Mouse (Mus musculus): ENCODE measurements around the gene Tmem151b. TPM values are rescaled to one million over a fixed set of nuclear protein-coding genes. Genes with fewer than 3 reads are reported as not detected.

The Tmem151b gene
- polyA plus RNA-seq, 1 experiment from 2014 or later = 9.7 TPM

DNA sequence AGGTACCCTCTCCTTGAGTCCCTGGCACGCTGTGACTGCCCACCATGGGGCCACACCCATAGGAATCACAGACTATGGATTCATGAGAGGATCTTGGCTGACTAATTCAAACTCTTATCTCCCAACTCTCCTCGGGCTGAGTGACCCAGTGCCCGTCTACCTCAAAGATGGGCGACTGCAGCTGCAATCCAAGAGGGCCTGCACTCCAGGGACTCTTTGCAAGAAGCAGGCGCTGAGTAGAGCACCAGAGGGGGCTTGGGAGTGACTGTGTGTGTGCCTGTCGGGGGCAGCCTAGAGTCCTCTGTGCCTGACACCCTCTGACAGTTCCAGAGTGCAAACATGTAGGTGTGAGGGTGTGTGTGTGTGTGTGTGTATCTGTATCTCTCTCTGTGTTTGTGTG is 7.3 kb downstream of the Tmem151b start:
- Histone ChIP-seq H3K4me1 (replicated peaks) (peaks cover 22% of the 10 kb centered on the region), H3K27ac (no peak overlapping the region), H3K9ac (replicated peaks) (no peak overlapping the region), H3K4me3 (replicated peaks) (no peak overlapping the region), H3K9me3 (no peaks in the 10 kb centered on the region), H3K36me3 (peaks cover 25% of the 10 kb centered on the region), H3K27me3 (peaks cover 98% of the 10 kb centered on the region), H3K4me2 (no peak overlapping the region)
- 37% methylated on average over 6 of the region's 6 CpGs for WGBS
- ATAC-seq (ENCODE audit: insufficient number of reproducible peaks, insufficient read depth, low FRiP score, low TSS enrichment, low read depth) = no peak

DNA sequence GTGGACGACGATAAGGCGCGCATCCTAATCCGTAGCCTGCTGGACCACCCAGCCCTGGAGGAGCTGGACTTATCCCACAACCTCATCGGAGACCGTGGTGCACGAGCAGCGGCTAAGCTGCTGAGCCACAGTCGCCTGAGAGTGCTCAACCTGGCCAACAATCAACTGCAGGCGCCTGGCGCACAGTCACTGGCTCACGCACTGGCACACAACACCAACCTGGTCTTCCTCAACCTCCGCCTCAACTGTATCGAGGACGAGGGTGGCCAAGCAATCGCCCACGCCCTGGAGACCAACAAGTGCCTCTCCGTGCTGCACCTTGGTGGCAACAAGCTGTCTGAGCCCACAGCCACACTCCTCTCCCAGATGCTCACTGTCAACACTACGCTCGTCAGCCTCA is 9.8 kb downstream of the Tmem151b start:
- Histone ChIP-seq H3K27me3 (peaks cover 97% of the 10 kb centered on the region), H3K4me2 (no peak overlapping the region), H3K4me3 (replicated peaks) (no peak overlapping the region), H3K4me1 (replicated peaks) (peaks cover 8% of the 10 kb centered on the region), H3K27ac (no peak overlapping the region), H3K9ac (replicated peaks) (no peak overlapping the region), H3K36me3 (peaks cover 4% of the 10 kb centered on the region), H3K9me3 (no peaks in the 10 kb centered on the region)
- no peak for ATAC-seq (ENCODE audit: insufficient number of reproducible peaks, insufficient read depth, low FRiP score, low TSS enrichment, low read depth)
- WGBS = 75% methylated on average over 21 of the region's 21 CpGs

DNA sequence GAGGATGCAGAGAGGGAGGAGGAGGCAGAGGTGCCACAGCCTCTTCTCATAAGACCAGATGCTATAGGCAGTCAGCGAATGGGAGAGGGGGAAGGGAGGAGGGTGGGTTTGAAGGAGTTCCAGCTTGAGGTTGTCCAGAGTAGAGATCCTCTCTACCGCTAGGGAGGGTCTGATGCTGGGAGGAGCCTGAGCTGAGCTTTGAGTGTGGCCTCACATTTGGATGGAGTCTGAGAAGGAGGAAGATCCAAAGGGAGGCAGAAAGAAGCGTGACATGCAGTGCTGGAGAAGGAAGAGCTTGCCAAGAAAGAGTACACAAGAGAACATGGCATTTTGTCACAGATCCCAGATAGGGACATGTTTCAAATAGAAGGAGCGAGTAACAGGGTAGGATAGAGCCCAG is 11.1 kb downstream of the Tmem151b start:
- H3K9ac ChIP-seq (replicated peaks) = no peak overlapping the region
- no peak overlapping the region for H3K4me3 ChIP-seq (replicated peaks)
- WGBS = 68% methylated on average over 4 of the region's 4 CpGs
- no peaks in the 10 kb centered on the region for H3K9me3 ChIP-seq
- peaks cover 95% of the 10 kb centered on the region for H3K27me3 ChIP-seq
- no peak for ATAC-seq (ENCODE audit: insufficient number of reproducible peaks, insufficient read depth, low FRiP score, low TSS enrichment, low read depth)
- H3K4me2 ChIP-seq = no peak overlapping the region
- no peaks in the 10 kb centered on the region for H3K36me3 ChIP-seq
- no peak overlapping the region for H3K27ac ChIP-seq
- no peaks in the 10 kb centered on the region for H3K4me1 ChIP-seq (replicated peaks)

DNA sequence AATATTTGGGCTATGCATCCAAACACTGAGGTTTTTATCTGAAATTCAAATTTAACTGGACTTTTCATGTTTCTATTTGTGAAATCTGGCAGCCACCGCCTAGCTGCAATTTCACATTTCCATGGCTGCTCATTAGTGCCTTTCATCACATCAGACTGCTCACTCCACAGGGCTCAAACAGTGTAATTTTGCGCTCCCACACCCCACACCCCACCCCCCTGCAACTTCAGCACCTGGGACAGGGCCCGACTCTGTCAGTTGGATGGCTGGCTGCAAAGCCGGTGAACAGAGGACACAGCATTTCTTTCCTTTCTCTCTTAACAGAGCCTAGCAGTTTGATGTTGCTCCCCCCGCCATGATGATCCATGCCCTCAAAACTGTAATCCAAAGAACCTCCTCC is 13.2 kb downstream of the Tmem151b start:
- H3K4me1 ChIP-seq (replicated peaks) = no peaks in the 10 kb centered on the region
- H3K9me3 ChIP-seq = no peaks in the 10 kb centered on the region
- ATAC-seq (ENCODE audit: insufficient number of reproducible peaks, insufficient read depth, low FRiP score, low TSS enrichment, low read depth) = no peak
- no peak overlapping the region for H3K4me3 ChIP-seq (replicated peaks)
- H3K4me2 ChIP-seq = no peak overlapping the region
- H3K36me3 ChIP-seq = no peaks in the 10 kb centered on the region
- peaks cover 92% of the 10 kb centered on the region for H3K27me3 ChIP-seq
- H3K27ac ChIP-seq = no peak overlapping the region
- WGBS = 16% methylated on average over 5 of the region's 5 CpGs
- no peak overlapping the region for H3K9ac ChIP-seq (replicated peaks)

DNA sequence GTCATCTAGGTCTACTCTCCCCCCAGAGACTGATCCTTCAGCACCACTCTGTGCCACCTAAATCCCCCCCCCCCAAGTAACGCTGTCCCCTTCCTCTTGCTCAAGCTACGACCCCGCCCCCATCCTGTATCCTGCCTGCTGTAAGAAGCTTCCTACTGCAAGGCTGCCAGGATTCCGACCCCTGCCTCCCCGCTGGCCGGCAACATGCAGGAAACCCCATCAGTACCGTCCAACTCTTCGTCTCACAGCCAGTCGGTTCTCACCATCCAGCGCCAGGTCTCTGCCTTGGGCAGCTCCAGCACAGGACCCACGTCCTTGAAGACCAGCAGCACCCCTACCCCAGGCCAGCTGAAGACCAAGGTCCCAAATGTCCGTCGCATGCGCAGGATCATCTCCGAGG is 16.6 kb downstream of the Tmem151b start:
- Histone ChIP-seq H3K4me1 (replicated peaks) (no peaks in the 10 kb centered on the region), H3K4me2 (no peak overlapping the region), H3K9me3 (no peaks in the 10 kb centered on the region), H3K27ac (no peak overlapping the region), H3K9ac (replicated peaks) (no peak overlapping the region), H3K27me3 (peaks cover 84% of the 10 kb centered on the region), H3K4me3 (replicated peaks) (no peak overlapping the region), H3K36me3 (no peaks in the 10 kb centered on the region)
- 54% methylated on average over 15 of the region's 15 CpGs for WGBS
- ATAC-seq (ENCODE audit: insufficient number of reproducible peaks, insufficient read depth, low FRiP score, low TSS enrichment, low read depth) = no peak

DNA sequence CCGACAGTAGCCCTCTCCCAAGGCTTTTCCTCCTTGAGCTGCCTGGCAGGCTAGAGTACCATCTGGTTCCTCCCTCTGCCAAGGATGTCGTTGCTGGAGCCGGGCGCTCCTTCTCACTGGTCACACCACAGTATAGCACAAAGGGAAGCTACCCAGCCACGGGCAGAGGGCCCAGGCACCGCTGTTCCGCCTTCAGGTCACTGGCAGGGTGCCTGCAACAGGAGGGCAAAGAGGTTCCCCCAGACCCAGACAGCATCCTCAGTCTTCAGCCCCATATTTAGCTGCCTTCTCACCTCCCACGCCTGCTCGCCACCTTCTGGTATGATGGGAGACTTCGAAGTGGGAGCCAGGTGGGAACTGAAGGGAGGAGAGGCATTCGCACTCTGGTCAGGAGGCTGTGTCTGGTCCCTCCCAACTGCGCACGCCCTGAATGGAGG is 19.1 kb downstream of the Tmem151b start:
- H3K27me3 ChIP-seq = peaks cover 76% of the 10 kb centered on the region
- H3K9ac ChIP-seq (replicated peaks) = no peak overlapping the region
- no peak overlapping the region for H3K27ac ChIP-seq
- H3K4me3 ChIP-seq (replicated peaks) = no peak overlapping the region
- no peak for ATAC-seq (ENCODE audit: insufficient number of reproducible peaks, insufficient read depth, low FRiP score, low TSS enrichment, low read depth)
- H3K9me3 ChIP-seq = no peaks in the 10 kb centered on the region
- H3K4me2 ChIP-seq = no peak overlapping the region
- H3K4me1 ChIP-seq (replicated peaks) = no peaks in the 10 kb centered on the region
- WGBS = 48% methylated on average over 13 of the region's 13 CpGs
- no peaks in the 10 kb centered on the region for H3K36me3 ChIP-seq

DNA sequence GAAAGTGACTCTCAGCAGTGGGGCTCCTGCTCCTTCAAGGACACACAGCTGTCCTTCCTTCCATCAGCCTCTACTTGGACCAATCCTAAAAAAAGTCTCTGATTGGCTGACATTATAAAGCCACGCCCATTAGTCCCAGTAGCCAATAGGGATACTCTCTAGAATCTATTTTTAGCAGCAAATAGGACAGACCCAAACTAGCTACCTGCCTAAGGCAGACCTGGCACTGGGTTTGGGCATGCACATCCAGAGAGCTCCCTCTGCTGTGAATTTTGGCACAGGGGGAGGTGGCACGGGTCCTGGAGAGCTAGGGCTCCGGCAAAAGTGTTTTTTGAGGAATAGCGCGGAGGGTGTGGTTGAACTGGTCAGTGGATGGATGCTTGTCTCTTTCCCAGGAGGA is 22.9 kb downstream of the Tmem151b start:
- Histone ChIP-seq H3K36me3 (no peaks in the 10 kb centered on the region), H3K9me3 (no peaks in the 10 kb centered on the region), H3K4me3 (replicated peaks) (no peak overlapping the region), H3K4me2 (no peak overlapping the region), H3K27ac (no peak overlapping the region), H3K27me3 (peaks cover 59% of the 10 kb centered on the region), H3K9ac (replicated peaks) (no peak overlapping the region), H3K4me1 (replicated peaks) (peaks cover 11% of the 10 kb centered on the region)
- WGBS = 18% methylated on average over 5 of the region's 5 CpGs
- ATAC-seq (ENCODE audit: insufficient number of reproducible peaks, insufficient read depth, low FRiP score, low TSS enrichment, low read depth) = no peak

DNA sequence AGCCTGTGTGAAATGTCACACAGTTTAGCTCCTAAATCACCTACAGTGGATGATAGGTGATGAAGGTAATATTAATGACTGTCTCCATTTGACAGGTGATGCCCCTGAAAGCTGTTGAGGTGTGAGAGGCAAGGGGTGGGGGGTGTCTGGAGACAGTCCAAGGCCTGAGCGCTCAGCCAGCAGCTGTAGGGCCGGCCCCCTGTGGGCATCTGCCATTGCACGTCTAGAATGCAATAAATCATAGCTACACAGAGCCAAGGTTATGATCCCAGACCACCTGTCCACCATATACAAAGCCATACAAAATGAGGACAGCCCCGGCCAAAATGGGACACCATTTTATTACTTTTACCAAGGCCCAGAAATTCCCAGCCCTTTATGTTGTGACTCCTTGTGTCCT is 24.5 kb downstream of the Tmem151b start:
- peaks cover 46% of the 10 kb centered on the region for H3K27me3 ChIP-seq
- peaks cover 11% of the 10 kb centered on the region for H3K4me1 ChIP-seq (replicated peaks)
- no peak overlapping the region for H3K27ac ChIP-seq
- ATAC-seq (ENCODE audit: insufficient number of reproducible peaks, insufficient read depth, low FRiP score, low TSS enrichment, low read depth) = no peak
- H3K9ac ChIP-seq (replicated peaks) = no peak overlapping the region
- no peak overlapping the region for H3K4me2 ChIP-seq
- no peaks in the 10 kb centered on the region for H3K9me3 ChIP-seq
- H3K4me3 ChIP-seq (replicated peaks) = no peak overlapping the region
- WGBS = 33% methylated on average over 4 of the region's 4 CpGs
- H3K36me3 ChIP-seq = peaks cover 10% of the 10 kb centered on the region

DNA sequence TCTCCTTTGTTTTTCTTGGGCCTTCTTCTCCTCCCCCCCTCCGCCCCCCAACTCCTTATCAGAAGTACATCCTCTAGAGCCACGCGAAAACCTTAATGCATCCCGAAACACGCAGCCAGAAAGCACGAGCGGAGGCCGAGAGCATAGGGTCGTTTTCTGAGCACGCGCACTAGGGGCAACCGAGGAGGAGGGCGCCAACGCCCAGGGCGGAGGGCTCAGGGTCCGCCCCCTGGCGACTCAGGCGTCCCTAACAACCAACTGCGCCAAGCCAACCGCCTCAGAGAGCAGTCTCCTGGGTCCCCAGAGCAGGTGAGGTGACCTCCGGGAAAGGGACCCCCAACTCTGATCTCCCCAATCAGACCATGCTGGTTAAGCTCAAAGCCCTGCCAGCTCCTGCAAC is 26.2 kb downstream of the Tmem151b start, which contains the start of gene Tcte1:
Gene Tcte1 (plus strand): TSS at position 172 of the 400 bp plus-strand sequence.
- no peak within 1 kb of the TSS for H3K27ac ChIP-seq
- WGBS = under 1% methylated on average over 21 of the region's 21 CpGs

DNA sequence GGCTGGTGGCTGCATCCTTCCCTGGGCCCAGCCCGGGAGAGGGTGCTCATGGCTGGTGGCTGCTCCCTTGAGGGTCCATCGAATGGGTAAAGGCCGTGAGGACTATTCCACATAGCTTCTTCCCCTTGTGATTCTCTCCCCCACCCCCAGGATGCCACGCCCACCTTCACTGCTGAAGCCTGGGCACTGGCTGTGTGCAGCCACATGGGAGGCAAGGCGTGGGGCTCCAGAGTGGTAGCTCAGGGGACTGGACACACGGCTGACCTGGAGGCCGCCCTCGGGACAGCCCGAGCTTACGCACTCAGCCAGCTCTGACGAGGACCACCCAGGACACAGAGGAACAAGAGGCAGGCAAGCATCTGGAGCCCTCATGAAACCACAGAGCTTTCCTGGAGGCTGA is 29.3 kb downstream of the Tmem151b start:
- no peak for ATAC-seq (ENCODE audit: insufficient number of reproducible peaks, insufficient read depth, low FRiP score, low TSS enrichment, low read depth)
- H3K27me3 ChIP-seq = peaks cover 18% of the 10 kb centered on the region
- H3K4me2 ChIP-seq = no peak overlapping the region
- H3K36me3 ChIP-seq = peaks cover 52% of the 10 kb centered on the region
- no peaks in the 10 kb centered on the region for H3K9me3 ChIP-seq
- H3K4me3 ChIP-seq (replicated peaks) = no peak overlapping the region
- whole genome bisulfite sequencing = 71% methylated on average over 11 of the region's 11 CpGs
- peaks cover 11% of the 10 kb centered on the region for H3K4me1 ChIP-seq (replicated peaks)
- H3K27ac ChIP-seq = no peak overlapping the region
- no peak overlapping the region for H3K9ac ChIP-seq (replicated peaks)

More for the DNA sequence above, 26.2 kb downstream of the Tmem151b start, which contains the start of gene Tcte1:
- H3K4me1 ChIP-seq (replicated peaks) = peaks cover 11% of the 10 kb centered on the region
- no peaks in the 10 kb centered on the region for H3K9me3 ChIP-seq
- peak within 1 kb of the TSS; percentile 60 for H3K9ac ChIP-seq (replicated peaks)
- H3K27me3 ChIP-seq = peaks cover 37% of the 10 kb centered on the region
- peak; percentile 44; the same call in 1 of the 2 replicates for ATAC-seq (ENCODE audit: insufficient number of reproducible peaks, insufficient read depth, low FRiP score, low TSS enrichment, low read depth)
- H3K36me3 ChIP-seq = peaks cover 27% of the 10 kb centered on the region
- H3K4me3 ChIP-seq (replicated peaks) = peak within 1 kb of the TSS; percentile 40
- H3K4me2 ChIP-seq = peak within 1 kb of the TSS; percentile 78

DNA sequence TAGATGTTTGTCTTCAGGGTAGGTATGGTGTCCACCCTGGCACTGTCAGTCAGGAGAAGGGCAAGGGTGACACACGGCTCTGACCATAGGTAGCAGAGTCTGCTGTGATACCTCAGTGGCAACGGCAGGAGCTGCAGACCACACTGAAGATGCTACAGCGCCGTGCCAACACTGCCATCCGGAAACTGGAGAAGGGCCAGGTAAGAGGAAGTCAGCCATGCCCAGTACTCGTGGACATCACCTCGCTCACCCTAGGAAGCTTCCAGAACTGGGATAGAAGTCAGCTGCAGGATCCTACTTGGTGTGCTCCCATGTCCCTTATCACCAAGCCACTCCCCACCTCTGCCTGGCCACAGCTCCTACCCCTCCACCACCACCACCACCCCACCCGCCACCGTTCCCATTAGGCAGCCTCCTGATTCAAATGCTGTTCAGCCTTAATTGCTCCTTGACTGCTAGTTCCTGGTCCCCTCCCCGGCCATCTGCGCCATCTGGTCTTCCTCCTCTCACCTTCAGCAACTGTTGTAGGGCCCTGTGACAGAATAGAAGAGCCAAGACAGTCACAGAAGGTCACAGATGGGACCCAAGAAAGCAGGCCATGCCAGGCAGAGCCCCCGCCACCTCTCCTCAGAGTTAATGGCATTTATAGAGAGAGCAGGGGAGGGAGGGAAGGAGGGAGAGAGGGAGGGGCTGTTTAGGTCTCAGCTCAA is 30.6 kb downstream of the Tmem151b start:
- H3K36me3 ChIP-seq = peaks cover 58% of the 10 kb centered on the region
- H3K9ac ChIP-seq (replicated peaks) = no peak overlapping the region
- H3K4me3 ChIP-seq (replicated peaks) = no peak overlapping the region
- H3K4me2 ChIP-seq = no peak overlapping the region
- H3K27me3 ChIP-seq = peaks cover 6% of the 10 kb centered on the region
- no peaks in the 10 kb centered on the region for H3K9me3 ChIP-seq
- no peak overlapping the region for H3K27ac ChIP-seq
- H3K4me1 ChIP-seq (replicated peaks) = peaks cover 11% of the 10 kb centered on the region
- 73% methylated on average over 12 of the region's 12 CpGs for WGBS
- ATAC-seq (ENCODE audit: insufficient number of reproducible peaks, insufficient read depth, low FRiP score, low TSS enrichment, low read depth) = no peak
